Mouse (Mus musculus): Measurements from ENCODE around the gene Kank4.

Gene Kank4

GRCm38 (mm10) chr4:98717735-98718546 is 99.4 kb downstream of the Kank4 start:
- no peak for TF ChIP-seq GATA4 (IDR thresholded peaks at IDR 0.05; ENCODE audit: insufficient replicate concordance, low read length)

GRCm38 (mm10) chr4:98710891-98711290 is 106.4 kb downstream of the Kank4 start:
- no peak for TF ChIP-seq GATA4 (IDR thresholded peaks at IDR 0.05; ENCODE audit: insufficient replicate concordance, low read length)

All from liver, adult (tissue).